Mouse (Mus musculus): ENCODE results near the gene Gm20683. TPM values are rescaled to one million over a fixed set of nuclear protein-coding genes. Genes with fewer than 3 reads are reported as not detected.

The Gm20683 gene
- polyA plus RNA-seq, 1 experiment = 0.67 TPM

GRCm38 (mm10) chr17:25880196-25880910, 38.8 kb upstream of the Gm20683 start, which contains the start of gene Wfikkn1:
Gene Wfikkn1, minus strand, starts transcription at chr17:25880858.
- Histone ChIP-seq H3K4me3 (no peak within 1 kb of the TSS), H3ac (ENCODE audit: control insufficient read depth, insufficient read length) (no peak within 1 kb of the TSS), H3K27me3 (ENCODE audit: control insufficient read depth, insufficient read depth, insufficient read length) (no peaks in the 10 kb centered on the region), H3K4me2 (ENCODE audit: low read depth) (no peak within 1 kb of the TSS), H3K79me2 (ENCODE audit: control insufficient read depth, insufficient read depth) (peaks cover 4% of the 10 kb centered on the region), H3K36me3 (ENCODE audit: control insufficient read depth, insufficient read depth) (no peaks in the 10 kb centered on the region)
- TF ChIP-seq CEBPB (IDR thresholded peaks at IDR 0.05; ENCODE audit: insufficient read depth, poor library complexity, severe bottlenecking) (no peak), POLR2AphosphoS2 (IDR thresholded peaks at IDR 0.05; ENCODE audit: insufficient read length, low read depth) (no peak), MAX (IDR thresholded peaks at IDR 0.05; ENCODE audit: low read depth) (no peak), TCF12 (IDR thresholded peaks at IDR 0.05; ENCODE audit: insufficient read depth, poor library complexity, severe bottlenecking) (no peak), MYOD1 (IDR thresholded peaks at IDR 0.05; ENCODE audit: control insufficient read depth in 1 of 3, insufficient read length in 2 of 3, low read depth in 2 of 3) (no peak), POLR2A (IDR thresholded peaks at IDR 0.05; ENCODE audit: insufficient read length, low read depth) (no peak), USF1 (IDR thresholded peaks at IDR 0.05; ENCODE audit: low read depth) (no peak), REST (IDR thresholded peaks at IDR 0.05; ENCODE audit: insufficient read depth, insufficient read length) (no peak), SRF (IDR thresholded peaks at IDR 0.05; ENCODE audit: control insufficient read depth, insufficient read length, low read depth) (no peak)

- H3ac ChIP-seq (ENCODE audit: control insufficient read depth, insufficient read length) = no peak overlapping the region
- TF ChIP-seq POLR2AphosphoS2 (IDR thresholded peaks at IDR 0.05; ENCODE audit: insufficient read length, low read depth) (peak; percentile 20), USF1 (IDR thresholded peaks at IDR 0.05; ENCODE audit: low read depth) (no peak), TCF12 (IDR thresholded peaks at IDR 0.05; ENCODE audit: insufficient read depth, poor library complexity, severe bottlenecking) (no peak)
- no peaks in the 10 kb centered on the region for H3K27me3 ChIP-seq (ENCODE audit: control insufficient read depth, insufficient read depth, insufficient read length)
- no peak overlapping the region for H3K4me3 ChIP-seq
- H3K4me2 ChIP-seq (ENCODE audit: low read depth) = no peak overlapping the region
- H3K36me3 ChIP-seq (ENCODE audit: control insufficient read depth, insufficient read depth) = no peaks in the 10 kb centered on the region
- H3K79me2 ChIP-seq (ENCODE audit: control insufficient read depth, insufficient read depth) = peaks cover 4% of the 10 kb centered on the region
Measured at GRCm38 (mm10) chr17:25879750-25880149, 38.2 kb upstream of the Gm20683 start.

GRCm38 (mm10) chr17:25879261-25879660, 37.7 kb upstream of the Gm20683 start:
- H3K36me3 ChIP-seq (ENCODE audit: control insufficient read depth, insufficient read depth) = no peaks in the 10 kb centered on the region

GRCm38 (mm10) chr17:25878611-25879180, 37.1 kb upstream of the Gm20683 start:
- Histone ChIP-seq H3K36me3 (ENCODE audit: control insufficient read depth, insufficient read depth) (no peaks in the 10 kb centered on the region), H3ac (ENCODE audit: control insufficient read depth, insufficient read length) (no peak overlapping the region), H3K4me3 (no peak overlapping the region), H3K27me3 (ENCODE audit: control insufficient read depth, insufficient read depth, insufficient read length) (no peaks in the 10 kb centered on the region), H3K4me2 (ENCODE audit: low read depth) (no peak overlapping the region), H3K79me2 (ENCODE audit: control insufficient read depth, insufficient read depth) (peaks cover 4% of the 10 kb centered on the region)
- no peak for TF ChIP-seq TCF12 (IDR thresholded peaks at IDR 0.05; ENCODE audit: insufficient read depth, poor library complexity, severe bottlenecking)
- TF ChIP-seq SRF (IDR thresholded peaks at IDR 0.05; ENCODE audit: control insufficient read depth, insufficient read length, low read depth) = no peak
- TF ChIP-seq POLR2AphosphoS2 (IDR thresholded peaks at IDR 0.05; ENCODE audit: insufficient read length, low read depth) = peak; percentile 50

More at GRCm38 (mm10) chr17:25879261-25879660, 37.7 kb upstream of the Gm20683 start:
- H3K79me2 ChIP-seq (ENCODE audit: control insufficient read depth, insufficient read depth) = peaks cover 4% of the 10 kb centered on the region
- peak; percentile 2 for TF ChIP-seq POLR2AphosphoS2 (IDR thresholded peaks at IDR 0.05; ENCODE audit: insufficient read length, low read depth)
- TF ChIP-seq MYOG (IDR thresholded peaks at IDR 0.05; ENCODE audit: control insufficient read depth in 1 of 3, insufficient read depth in 1 of 3, insufficient read length in 2 of 3, low read depth in 2 of 3) = no peak
- H3K4me2 ChIP-seq (ENCODE audit: low read depth) = no peak overlapping the region
- H3K4me3 ChIP-seq = no peak overlapping the region
- H3K27me3 ChIP-seq (ENCODE audit: control insufficient read depth, insufficient read depth, insufficient read length) = no peaks in the 10 kb centered on the region
- H3ac ChIP-seq (ENCODE audit: control insufficient read depth, insufficient read length) = no peak overlapping the region

- Histone ChIP-seq H3K4me2 (ENCODE audit: low read depth) (no peak overlapping the region), H3ac (ENCODE audit: control insufficient read depth, insufficient read length) (no peak overlapping the region), H3K4me3 (no peak overlapping the region), H3K27me3 (ENCODE audit: control insufficient read depth, insufficient read depth, insufficient read length) (no peaks in the 10 kb centered on the region), H3K79me2 (ENCODE audit: control insufficient read depth, insufficient read depth) (peaks cover 4% of the 10 kb centered on the region), H3K36me3 (ENCODE audit: control insufficient read depth, insufficient read depth) (no peaks in the 10 kb centered on the region)
- no peak for TF ChIP-seq USF1 (IDR thresholded peaks at IDR 0.05; ENCODE audit: low read depth)
- TF ChIP-seq E2F4 (IDR thresholded peaks at IDR 0.05; ENCODE audit: insufficient read depth) = no peak
- no peak for TF ChIP-seq MYOG (IDR thresholded peaks at IDR 0.05; ENCODE audit: control insufficient read depth in 1 of 3, insufficient read depth in 1 of 3, insufficient read length in 2 of 3, low read depth in 2 of 3)
- no peak for TF ChIP-seq REST (IDR thresholded peaks at IDR 0.05; ENCODE audit: insufficient read depth, insufficient read length)
- no peak for TF ChIP-seq POLR2AphosphoS2 (IDR thresholded peaks at IDR 0.05; ENCODE audit: insufficient read length, low read depth)
- TF ChIP-seq MAX (IDR thresholded peaks at IDR 0.05; ENCODE audit: low read depth) = no peak
- TF ChIP-seq TCF12 (IDR thresholded peaks at IDR 0.05; ENCODE audit: insufficient read depth, poor library complexity, severe bottlenecking) = no peak
- no peak for TF ChIP-seq SRF (IDR thresholded peaks at IDR 0.05; ENCODE audit: control insufficient read depth, insufficient read length, low read depth)
- no peak for TF ChIP-seq CEBPB (IDR thresholded peaks at IDR 0.05; ENCODE audit: insufficient read depth, poor library complexity, severe bottlenecking)
- TF ChIP-seq POLR2A (IDR thresholded peaks at IDR 0.05; ENCODE audit: insufficient read length, low read depth) = no peak
- no peak for TF ChIP-seq MYOD1 (IDR thresholded peaks at IDR 0.05; ENCODE audit: control insufficient read depth in 1 of 3, insufficient read length in 2 of 3, low read depth in 2 of 3)
- TF ChIP-seq TCF3 (IDR thresholded peaks at IDR 0.05; ENCODE audit: insufficient read length, low read depth) = no peak
Measured at GRCm38 (mm10) chr17:25877741-25878610, 36.4 kb upstream of the Gm20683 start.
